Mouse (Mus musculus): ENCODE data around the gene Pifo. TPM values are rescaled to one million over a fixed set of nuclear protein-coding genes. Genes with fewer than 3 reads are reported as not detected.

Gene Pifo
- polyA plus RNA-seq, 1 experiment from 2014 or later: not detected

Other genes with a start within 250 kb of the Pifo start
- 116 and 133 TPM in 2 replicates for gene Rap1a, start 213.3 kb downstream of the Pifo start, polyA plus RNA-seq (2015; fragmentation: Nextera tagmentation; extraction: Ambion mirVana)
- 0.15 and 0.39 TPM in 2 replicates for gene Adora3, start 143.8 kb downstream of the Pifo start, polyA plus RNA-seq (2015; fragmentation: Nextera tagmentation; extraction: Ambion mirVana)
- 0.24 and 0.52 TPM in 2 replicates for gene Tmigd3, start 143.7 kb downstream of the Pifo start, polyA plus RNA-seq (2015; fragmentation: Nextera tagmentation; extraction: Ambion mirVana)
- 1.5 and 1.7 TPM in 2 replicates for gene I830077J02Rik, start 82.0 kb downstream of the Pifo start, polyA plus RNA-seq (2015; fragmentation: Nextera tagmentation; extraction: Ambion mirVana)
- gene Wdr77, start 55.3 kb downstream of the Pifo start, polyA plus RNA-seq (2015; fragmentation: Nextera tagmentation; extraction: Ambion mirVana): 133 and 137 TPM in 2 replicates
- 600 and 651 TPM in 2 replicates for gene Atp5f1, start 54.5 kb downstream of the Pifo start, polyA plus RNA-seq (2015; fragmentation: Nextera tagmentation; extraction: Ambion mirVana)
- gene Ovgp1, start 40.9 kb downstream of the Pifo start, polyA plus RNA-seq (2015; fragmentation: Nextera tagmentation; extraction: Ambion mirVana): 0.67 and 0.97 TPM in 2 replicates
- gene Chil5, start 18.2 kb upstream of the Pifo start, polyA plus RNA-seq (2015; fragmentation: Nextera tagmentation; extraction: Ambion mirVana): 0.25 TPM in 1 of 2 replicates, not detected in the other
- not detected in 2 replicates for gene Chia1, start 98.6 kb upstream of the Pifo start, polyA plus RNA-seq (2015; fragmentation: Nextera tagmentation; extraction: Ambion mirVana)
- gene Chil3, start 152.9 kb upstream of the Pifo start, polyA plus RNA-seq (2015; fragmentation: Nextera tagmentation; extraction: Ambion mirVana): 0.24 and 0.56 TPM in 2 replicates
- gene Chil4, start 204.9 kb upstream of the Pifo start, polyA plus RNA-seq (2015; fragmentation: Nextera tagmentation; extraction: Ambion mirVana): not detected in 2 replicates

Measured in intestine, embryonic 15.5 days (tissue).